Comparison of ENCODE assay signal across 7 mouse cellular contexts in the genomic region with DNA sequence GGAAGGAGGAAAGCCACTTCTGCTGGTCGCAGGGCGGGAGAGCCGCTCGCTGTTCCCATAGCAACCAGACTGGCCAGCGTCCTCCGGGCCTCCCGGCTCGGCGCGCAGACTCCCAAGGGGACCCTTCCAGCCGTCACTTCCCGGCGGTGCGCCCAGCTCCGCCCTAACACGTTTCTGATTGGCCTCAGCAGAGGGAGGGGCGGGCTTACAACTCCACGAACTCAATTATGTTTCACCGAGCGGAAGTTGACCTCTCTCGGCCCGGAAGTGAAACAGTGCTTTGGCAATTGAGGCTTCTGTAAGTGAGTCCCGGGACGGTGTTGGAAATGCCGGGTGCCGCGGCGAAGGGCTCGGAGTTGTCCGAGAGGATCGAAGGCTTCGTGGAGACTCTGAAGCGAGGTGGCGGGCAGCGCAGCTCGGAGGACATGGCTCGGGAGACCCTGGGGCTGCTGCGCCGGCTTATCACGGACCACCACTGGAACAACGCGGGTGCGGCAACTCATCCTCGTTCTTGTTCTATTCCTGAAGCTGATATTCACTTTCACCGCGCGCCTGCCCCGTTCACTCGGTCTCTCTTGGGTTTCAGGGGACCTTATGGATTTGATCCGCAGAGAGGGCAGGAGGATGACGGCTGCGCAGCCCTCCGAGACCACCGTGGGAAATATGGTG. TPM values are rescaled to one million over a fixed set of nuclear protein-coding genes. Genes with fewer than 3 reads are reported as not detected.
DNase-seq lines count a peak whose midpoint lies in the region; ATAC-seq lines count a peak whose summit lies in the region.

Gene Eif2b2, plus strand, starts transcription at position 246 of the 669 bp plus-strand sequence.

- H3K9me3 ChIP-seq in embryonic facial prominence, embryonic 10.5 days = no peaks in the 10 kb centered on the region
- H3K9me3 ChIP-seq in limb, embryonic 10.5 days (replicated peaks) = no peaks in the 10 kb centered on the region
- no peaks in the 10 kb centered on the region for H3K9me3 ChIP-seq in midbrain, embryonic 13.5 days

- H3K27ac ChIP-seq in embryonic facial prominence, embryonic 10.5 days (replicated peaks) = peak within 1 kb of the TSS; percentile 83
- H3K27ac ChIP-seq in limb, embryonic 10.5 days = peak within 1 kb of the TSS; percentile 79
- H3K27ac ChIP-seq in midbrain, embryonic 13.5 days = peak within 1 kb of the TSS; percentile 69

- H3K4me1 ChIP-seq in embryonic facial prominence, embryonic 10.5 days = peaks cover 35% of the 10 kb centered on the region
- peaks cover 31% of the 10 kb centered on the region for H3K4me1 ChIP-seq in limb, embryonic 10.5 days
- H3K4me1 ChIP-seq in midbrain, embryonic 13.5 days (replicated peaks) = peaks cover 25% of the 10 kb centered on the region

- DNase-seq in adrenal gland, postnatal 10 days = peak; percentile 99
- peak; percentile 99 for DNase-seq in embryonic facial prominence, embryonic 10.5 days (ENCODE audit: low spot score)
- DNase-seq in kidney, adult 11 months = peak; percentile 99
- peak; percentile 97 for DNase-seq in limb, embryonic 10.5 days (ENCODE audit: low spot score)
- DNase-seq in spleen, adult 12 weeks (ENCODE audit: low spot score) = peak; percentile 91

- peak within 1 kb of the TSS; percentile 77 for H3K9ac ChIP-seq in midbrain, embryonic 13.5 days (replicated peaks)

- peak within 1 kb of the TSS; percentile 96 for H3K4me3 ChIP-seq in embryonic facial prominence, embryonic 10.5 days
- peak within 1 kb of the TSS; percentile 94 for H3K4me3 ChIP-seq in limb, embryonic 10.5 days
- H3K4me3 ChIP-seq in midbrain, embryonic 13.5 days (replicated peaks) = peak within 1 kb of the TSS; percentile 76

- no peaks in the 10 kb centered on the region for H3K27me3 ChIP-seq in embryonic facial prominence, embryonic 10.5 days (replicated peaks; ENCODE audit: low read depth, poor library complexity, severe bottlenecking)
- H3K27me3 ChIP-seq in limb, embryonic 10.5 days (ENCODE audit: low read depth, poor library complexity, severe bottlenecking) = 0 out of 2 replicates have a peak, but pooled peaks cover 3% of the 10 kb centered on the region
- H3K27me3 ChIP-seq in midbrain, embryonic 13.5 days = no peaks in the 10 kb centered on the region

- WGBS in embryonic facial prominence, embryonic 10.5 days = under 1% methylated on average over 54 of the region's 54 CpGs
- under 1% methylated on average over 54 of the region's 54 CpGs for WGBS in limb, embryonic 10.5 days
- under 1% methylated on average over 54 of the region's 54 CpGs for WGBS in midbrain, embryonic 13.5 days

- H3K36me3 ChIP-seq in embryonic facial prominence, embryonic 10.5 days (replicated peaks) = peaks cover 39% of the 10 kb centered on the region
- H3K36me3 ChIP-seq in limb, embryonic 10.5 days = peaks cover 38% of the 10 kb centered on the region
- peaks cover 34% of the 10 kb centered on the region for H3K36me3 ChIP-seq in midbrain, embryonic 13.5 days

- H3K4me2 ChIP-seq in midbrain, embryonic 13.5 days (replicated peaks) = peak within 1 kb of the TSS; percentile 96

- ATAC-seq in granulocyte monocyte progenitor cell, adult 5-6 weeks (replicated peaks; ENCODE audit: poor library complexity, severe bottlenecking) = peak; percentile 98
- ATAC-seq in midbrain, embryonic 13.5 days = peak; percentile 100

RNA-seq across cellular contexts. Expression of gene Eif2b2, which starts in this region (rescaled TPM):
- 10 to 100 TPM; 59.5 to 62.7 TPM for total RNA-seq in adrenal gland, postnatal 10 days (2021)
- 119 and 122 TPM in 2 replicates for polyA plus RNA-seq in embryonic facial prominence, embryonic 10.5 days (2016; fragmentation: Nextera tagmentation; extraction: Ambion mirVana)
- total RNA-seq in granulocyte monocyte progenitor cell, adult 5-6 weeks (2014; fragmentation: Nextera tagmentation) = 51.8 and 89.9 TPM in 2 replicates
- total RNA-seq in granulocyte monocyte progenitor cell, adult 5-6 weeks (2017) = 44.0 and 61.7 TPM in 2 replicates
- polyA plus RNA-seq in limb, embryonic 10.5 days (2016; fragmentation: Nextera tagmentation; extraction: Ambion mirVana) = 126 and 133 TPM in 2 replicates
- 90.4 and 97.3 TPM in 2 replicates for polyA plus RNA-seq in midbrain, embryonic 13.5 days (2015; fragmentation: Nextera tagmentation; extraction: Ambion mirVana)

Comparison
In these comparisons a context has a peak if more than half of its experiments do, and no peak if none do; other contexts are left out.
1. Peak in every context shown above with its lines: DNase-seq, ATAC-seq, H3K4me3 ChIP-seq and H3K27ac ChIP-seq.